11 mouse cellular contexts compared by ENCODE assay signal in genomic region chr13:34724831-34725592, GRCm38 (mm10). TPM values are rescaled to one million over a fixed set of nuclear protein-coding genes. Genes with fewer than 3 reads are reported as not detected.
DNase-seq lines count a peak whose midpoint lies in the region; ATAC-seq and TF ChIP-seq lines count a peak whose summit lies in the region.
"Had no signal": no experiment of that assay in that cellular context is flagged by ENCODE, and none has a peak within 500 bp of the region (broad histone marks: within the 10 kb centered on the region; RNA-seq: fewer than 3 reads in every experiment).

No protein-coding gene starts in this region.

- no peaks in the 10 kb centered on the region for H3K27me3 ChIP-seq in hindbrain, embryonic 11.5 days (ENCODE audit: control insufficient read depth, insufficient read depth, low read length)
- no peaks in the 10 kb centered on the region for H3K27me3 ChIP-seq in hindbrain, embryonic 16.5 days (replicated peaks; ENCODE audit: control insufficient read depth, insufficient read depth, low read length)
- no peaks in the 10 kb centered on the region for H3K27me3 ChIP-seq in intestine, embryonic 16.5 days (replicated peaks; ENCODE audit: control insufficient read depth, insufficient read depth, low read length)
- no peaks in the 10 kb centered on the region for H3K27me3 ChIP-seq in liver, embryonic 16.5 days (ENCODE audit: control insufficient read depth, insufficient read depth, low read depth, low read length)
- H3K27me3 ChIP-seq in cerebellum, adult 2 months (ENCODE audit: control insufficient read depth, insufficient read depth, low read length) = no peaks in the 10 kb centered on the region
- H3K27me3 ChIP-seq: embryonic facial prominence, embryonic 15.5 days; midbrain, embryonic 12.5 days had no signal

- H3K27ac ChIP-seq in hindbrain, embryonic 11.5 days (ENCODE audit: low read depth, low read length) = no peak overlapping the region
- no peak overlapping the region for H3K27ac ChIP-seq in hindbrain, embryonic 16.5 days (ENCODE audit: low read depth, low read length)
- peak overlapping the region; percentile 78; the same call in 1 of the 2 replicates for H3K27ac ChIP-seq in intestine, embryonic 16.5 days (ENCODE audit: low read length)
- peak overlapping the region; percentile 73 for H3K27ac ChIP-seq in liver, embryonic 16.5 days (ENCODE audit: low read length)
- H3K27ac ChIP-seq in cerebellum, adult 2 months (ENCODE audit: insufficient read depth, low read length) = no peak overlapping the region
- H3K27ac ChIP-seq: midbrain, embryonic 12.5 days had no signal

- H3K9ac ChIP-seq in hindbrain, embryonic 11.5 days (ENCODE audit: low read depth, low read length) = no peak overlapping the region
- H3K9ac ChIP-seq in hindbrain, embryonic 16.5 days (ENCODE audit: low read depth, low read length) = no peak overlapping the region
- H3K9ac ChIP-seq in intestine, embryonic 16.5 days (ENCODE audit: low read depth, low read length) = no peak overlapping the region
- no peak overlapping the region for H3K9ac ChIP-seq in liver, embryonic 16.5 days (ENCODE audit: low read depth, low read length)
- H3K9ac ChIP-seq: embryonic facial prominence, embryonic 15.5 days; midbrain, embryonic 12.5 days had no signal

- TF ChIP-seq CTCF in cerebellum, adult 2 months (IDR thresholded peaks at IDR 0.05; ENCODE audit: borderline replicate concordance, insufficient read depth, low read depth, low read length) = no peak

- no peaks in the 10 kb centered on the region for H3K9me3 ChIP-seq in hindbrain, embryonic 11.5 days (ENCODE audit: control insufficient read depth, low read length)
- H3K9me3 ChIP-seq in hindbrain, embryonic 16.5 days (ENCODE audit: control insufficient read depth, low read length) = no peaks in the 10 kb centered on the region
- no peaks in the 10 kb centered on the region for H3K9me3 ChIP-seq in intestine, embryonic 16.5 days (ENCODE audit: control insufficient read depth, low read length)
- no peaks in the 10 kb centered on the region for H3K9me3 ChIP-seq in liver, embryonic 16.5 days (replicated peaks; ENCODE audit: control insufficient read depth, low read length)
- H3K9me3 ChIP-seq: embryonic facial prominence, embryonic 15.5 days; midbrain, embryonic 12.5 days had no signal

- peak; percentile 19 for DNase-seq in hindbrain, embryonic 11.5 days (ENCODE audit: low spot score)
- DNase-seq in embryo, embryonic 9.5 days (ENCODE audit: extremely low spot score) = peak; percentile 41
- DNase-seq in right cerebral cortex, postnatal 36 days (ENCODE audit: low spot score in 2 of 2) = no peak
- no peak for DNase-seq in cerebellum, adult 2 months
- no peak for DNase-seq in right cerebral cortex, postnatal 14 days
- DNase-seq: right cerebral cortex, adult 18-20 months had no signal

- TF ChIP-seq POLR2A in cerebellum, adult 2 months (IDR thresholded peaks at IDR 0.05; ENCODE audit: borderline replicate concordance, insufficient read depth, low read length) = no peak

- H3K36me3 ChIP-seq in hindbrain, embryonic 11.5 days (ENCODE audit: control insufficient read depth, insufficient read depth, low read length) = no peaks in the 10 kb centered on the region
- no peaks in the 10 kb centered on the region for H3K36me3 ChIP-seq in hindbrain, embryonic 16.5 days (ENCODE audit: control insufficient read depth, insufficient read depth, low read length)
- H3K36me3 ChIP-seq in intestine, embryonic 16.5 days (ENCODE audit: control insufficient read depth, insufficient read depth, low read length) = no peaks in the 10 kb centered on the region
- no peaks in the 10 kb centered on the region for H3K36me3 ChIP-seq in liver, embryonic 16.5 days (ENCODE audit: control insufficient read depth, insufficient read depth)
- H3K36me3 ChIP-seq: embryonic facial prominence, embryonic 15.5 days; midbrain, embryonic 12.5 days had no signal

- ATAC-seq in hindbrain, embryonic 11.5 days (ENCODE audit: low FRiP score) = no peak
- no peak for ATAC-seq in hindbrain, embryonic 16.5 days
- ATAC-seq in intestine, embryonic 16.5 days = peak; percentile 60; the same call in 1 of the 2 replicates
- peak; percentile 88 for ATAC-seq in liver, embryonic 16.5 days (ENCODE audit: low read depth)

- no peak overlapping the region for H3K4me2 ChIP-seq in hindbrain, embryonic 11.5 days (replicated peaks; ENCODE audit: low read depth, low read length)
- no peak overlapping the region for H3K4me2 ChIP-seq in hindbrain, embryonic 16.5 days (ENCODE audit: low read length)
- H3K4me2 ChIP-seq in intestine, embryonic 16.5 days (ENCODE audit: low read depth, low read length) = no peak overlapping the region
- H3K4me2 ChIP-seq in liver, embryonic 16.5 days (ENCODE audit: low read depth, low read length) = 0 out of 2 replicates have a peak overlapping the region, but pooled peaks have one; percentile 6
- H3K4me2 ChIP-seq: midbrain, embryonic 12.5 days had no signal

- WGBS in hindbrain, embryonic 11.5 days = 70% methylated on average over 8 of the region's 8 CpGs
- 70% methylated on average over 8 of the region's 8 CpGs for WGBS in hindbrain, embryonic 16.5 days
- WGBS in intestine, embryonic 16.5 days = 60% methylated on average over 8 of the region's 8 CpGs
- 50% methylated on average over 8 of the region's 8 CpGs for WGBS in liver, embryonic 16.5 days (ENCODE audit: insufficient replicate concordance)
- WGBS in cerebellum, adult 2 months = 91% methylated on average over 8 of the region's 8 CpGs

- no peak overlapping the region for H3K4me3 ChIP-seq in hindbrain, embryonic 11.5 days (ENCODE audit: low read depth, low read length)
- H3K4me3 ChIP-seq in hindbrain, embryonic 16.5 days (ENCODE audit: low read length) = no peak overlapping the region
- no peak overlapping the region for H3K4me3 ChIP-seq in intestine, embryonic 16.5 days (ENCODE audit: low read length)
- H3K4me3 ChIP-seq in liver, embryonic 16.5 days (ENCODE audit: low read depth, low read length) = no peak overlapping the region
- H3K4me3 ChIP-seq in cerebellum, adult 2 months (replicated peaks; ENCODE audit: insufficient read depth, low read depth, low read length) = no peak overlapping the region
- H3K4me3 ChIP-seq: midbrain, embryonic 12.5 days had no signal

- no peaks in the 10 kb centered on the region for H3K4me1 ChIP-seq in hindbrain, embryonic 11.5 days (replicated peaks; ENCODE audit: control insufficient read depth, insufficient read depth, low read length)
- H3K4me1 ChIP-seq in hindbrain, embryonic 16.5 days (ENCODE audit: control insufficient read depth, insufficient read depth, low read depth, low read length) = peaks cover 7% of the 10 kb centered on the region
- H3K4me1 ChIP-seq in intestine, embryonic 16.5 days (ENCODE audit: control insufficient read depth, insufficient read depth, low read length) = peaks cover 16% of the 10 kb centered on the region; the same call in 1 of the 2 replicates
- peaks cover 3% of the 10 kb centered on the region; the same call in 1 of the 2 replicates for H3K4me1 ChIP-seq in liver, embryonic 16.5 days (ENCODE audit: control insufficient read depth, low read depth, low read length)
- 0 out of 2 replicates have a peak, but pooled peaks cover 3% of the 10 kb centered on the region for H3K4me1 ChIP-seq in cerebellum, adult 2 months (ENCODE audit: control insufficient read depth, insufficient read depth, low read length)

RNA-seq across cellular contexts. Expression of gene Fam50b, which starts 9.6 kb away (rescaled TPM):
- polyA plus RNA-seq in hindbrain, embryonic 11.5 days (2014; fragmentation: Nextera tagmentation; extraction: Ambion mirVana) = not detected in 2 replicates
- polyA plus RNA-seq in hindbrain, embryonic 16.5 days (2015; fragmentation: Nextera tagmentation; extraction: Ambion mirVana) = not detected in 2 replicates
- polyA plus RNA-seq in intestine, embryonic 16.5 days (2015; fragmentation: Nextera tagmentation; extraction: Ambion mirVana) = not detected in 2 replicates
- 0.09 and 0.22 TPM in 2 replicates for polyA plus RNA-seq in liver, embryonic 16.5 days (2015; fragmentation: Nextera tagmentation; extraction: Ambion mirVana)
- polyA plus RNA-seq in cerebellum, adult 2 months (2012; rRNA removed) = not detected in 2 replicates
- polyA plus RNA-seq: midbrain, embryonic 12.5 days had no signal

Comparison
In these comparisons a context has a peak if more than half of its experiments do, and no peak if none do; other contexts are left out.
1. ATAC-seq: peak in intestine, embryonic 16.5 days (single experiment) and liver, embryonic 16.5 days (single experiment); none in hindbrain, embryonic 11.5 days (single experiment) and hindbrain, embryonic 16.5 days (single experiment).
2. DNase-seq: peak in hindbrain, embryonic 11.5 days (single experiment) and embryo, embryonic 9.5 days (single experiment); none in right cerebral cortex, postnatal 36 days (0 of 2), cerebellum, adult 2 months (0 of 2) and right cerebral cortex, postnatal 14 days (single experiment).
3. H3K27ac ChIP-seq: peak in intestine, embryonic 16.5 days (single experiment) and liver, embryonic 16.5 days (single experiment); none in hindbrain, embryonic 11.5 days (single experiment), hindbrain, embryonic 16.5 days (single experiment) and cerebellum, adult 2 months (single experiment).